Mouse (Mus musculus) kidney, postnatal 0 days (tissue): ENCODE results near the gene Arid5b. TPM values are rescaled to one million over a fixed set of nuclear protein-coding genes. Genes with fewer than 3 reads are reported as not detected.

Source experiments
- ATAC-seq: fragments of 200-750 bp; cut with Nextera tagmentation; replicated peaks from 2 replicates; pipeline ENCODE4 v1.8.0; 2017; ENCODE audit warnings: low read depth, moderate number of reproducible peaks, moderate TSS enrichment, moderate library complexity; ENCODE audit not compliant: low FRiP score
- DNase-seq: peaks from one replicate; pipeline ENCODE4 v3.0.0-alpha.2; 2016; ENCODE audit warnings: low spot score
- H3K27ac ChIP-seq: fragments of 300-500 bp; sonication (generic); 2 replicates; pipeline ENCODE4 v1.5.1; 2014; ENCODE audit warnings: mild to moderate bottlenecking
- H3K27me3 ChIP-seq: fragments of 300-500 bp; sonication (generic); 2 replicates; pipeline ENCODE4 v1.6.1; 2014; ENCODE audit warnings: low read length, mixed read lengths; ENCODE audit not compliant: insufficient read depth
- H3K36me3 ChIP-seq: fragments of 300-500 bp; sonication (generic); 2 replicates; pipeline ENCODE4 v1.6.1; 2014; ENCODE audit warnings: low read length, mixed read lengths; ENCODE audit not compliant: insufficient read depth
- H3K4me1 ChIP-seq: fragments of 300-500 bp; sonication (generic); replicated peaks from 2 replicates; pipeline ENCODE4 v1.6.1; 2014; ENCODE audit warnings: antibody characterized with exemption, low read length, mixed read lengths; ENCODE audit not compliant: insufficient read depth
- H3K4me2 ChIP-seq: fragments of 300-500 bp; sonication (generic); 2 replicates; pipeline ENCODE4 v1.6.1; 2014; ENCODE audit warnings: mild to moderate bottlenecking, low read length, moderate library complexity, mixed read lengths
- H3K4me3 ChIP-seq: fragments of 300-500 bp; sonication (generic); replicated peaks from 2 replicates; pipeline ENCODE4 v1.5.1; 2014; ENCODE audit warnings: low read depth, low read length
- H3K9ac ChIP-seq: fragments of 300-500 bp; sonication (generic); 2 replicates; pipeline ENCODE4 v1.6.1; 2014; ENCODE audit warnings: low read depth, low read length
- H3K9me3 ChIP-seq: fragments of 300-500 bp; sonication (generic); replicated peaks from 2 replicates; pipeline ENCODE4 v1.6.1; 2016; ENCODE audit warnings: low read length, inconsistent platforms, mixed read lengths
- CTCF ChIP-seq: IDR thresholded peaks from 2 replicates; pipeline ENCODE4 v1.5.1; 2016; ENCODE audit warnings: antibody characterized with exemption, low read depth, mild to moderate bottlenecking, moderate library complexity
- WGBS: fragments of 180-500 bp; shearing (Covaris S2); extraction: QIAGEN DNeasy Blood & Tissue Kit; methylation state at CpG from one replicate; pipeline ENCODE4 v1.1.7; 2014; 5-methylcytosine and 5-hydroxymethylcytosine counted together
- polyA plus RNA-seq: library from polyadenylated mRNA; unstranded; fragments of >200 nt; fragmentation: Nextera tagmentation; extraction: Ambion mirVana; gene quantifications from 2 replicates; pipeline ENCODE4 v1.2.1, GENCODE M21; 2015

Arid5b gene
- polyA plus RNA-seq, 1 experiment from 2014 or later = 30.3 TPM

DNA sequence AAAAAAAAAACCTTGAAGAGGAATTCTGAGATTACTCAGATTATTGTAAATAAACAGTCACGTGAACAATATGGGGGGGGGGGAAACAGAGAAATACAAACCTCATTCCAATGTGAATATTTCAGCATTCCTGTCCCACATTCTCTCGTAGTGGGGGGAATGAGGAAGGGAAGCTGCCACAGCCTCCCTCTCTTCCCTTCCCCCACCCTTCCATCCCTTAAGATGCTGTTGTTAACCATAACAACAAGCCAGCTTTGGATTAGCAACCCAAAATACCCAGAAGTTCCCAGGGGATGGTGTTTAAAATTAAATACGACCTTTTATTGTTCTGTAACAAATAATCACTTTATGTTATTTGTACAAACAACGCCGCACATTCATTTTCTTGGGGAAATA lies 69.9 kb downstream of the Arid5b start:
- Histone ChIP-seq H3K27ac (no peak overlapping the region), H3K4me1 (peaks cover 4% of the 10 kb centered on the region), H3K27me3 (no peaks in the 10 kb centered on the region), H3K4me2 (0 out of 2 replicates have a peak overlapping the region, but pooled peaks have one; percentile 39), H3K36me3 (no peaks in the 10 kb centered on the region), H3K9me3 (no peaks in the 10 kb centered on the region), H3K4me3 (no peak overlapping the region), H3K9ac (no peak overlapping the region)
- WGBS = 37% methylated on average over 5 of the region's 5 CpGs
- no peak for TF ChIP-seq CTCF
- DNase-seq (peak; percentile 66), ATAC-seq (no peak)

DNA sequence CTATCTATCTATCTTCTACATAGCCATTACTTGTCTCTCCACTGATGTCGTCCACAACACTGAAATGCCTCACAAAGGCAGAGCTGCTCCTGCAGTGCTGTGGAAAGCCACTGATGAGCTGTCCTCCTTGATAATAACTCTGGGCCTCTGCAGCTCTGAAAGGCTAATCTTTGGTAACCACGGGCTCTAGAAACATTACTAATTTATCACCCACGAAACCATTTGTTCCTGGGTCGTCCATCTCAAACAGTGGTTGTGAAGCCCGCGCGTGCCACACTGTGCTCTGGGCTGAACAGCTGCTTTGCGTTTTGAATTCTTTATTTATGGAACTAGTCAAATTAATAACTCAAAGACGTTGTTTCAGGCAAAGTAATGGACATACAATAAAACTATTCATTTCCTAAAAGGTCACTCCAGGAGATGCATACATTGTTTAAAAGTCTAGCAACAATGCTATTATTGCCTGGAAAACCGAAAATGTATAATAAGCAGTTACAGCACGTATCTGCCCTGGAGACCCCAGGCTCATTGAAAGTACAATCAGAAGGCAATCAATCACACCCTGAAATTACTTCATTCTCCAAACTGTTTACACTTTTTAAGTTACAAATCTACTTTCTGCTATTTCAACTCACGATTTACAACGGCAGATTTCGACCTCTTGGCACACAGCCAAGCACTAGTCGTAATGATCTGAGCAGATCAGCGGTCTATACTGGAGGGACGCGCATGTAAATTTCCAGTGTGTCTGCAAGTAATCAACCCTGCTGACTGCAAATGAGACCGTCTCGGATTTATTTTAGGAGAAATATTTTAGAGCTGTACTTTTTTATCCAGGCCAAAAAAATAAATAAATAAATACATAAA lies 70.5 kb downstream of the Arid5b start:
- ATAC-seq = no peak
- 18% methylated on average over 20 of the region's 20 CpGs for WGBS
- H3K4me3 ChIP-seq = no peak overlapping the region

DNA sequence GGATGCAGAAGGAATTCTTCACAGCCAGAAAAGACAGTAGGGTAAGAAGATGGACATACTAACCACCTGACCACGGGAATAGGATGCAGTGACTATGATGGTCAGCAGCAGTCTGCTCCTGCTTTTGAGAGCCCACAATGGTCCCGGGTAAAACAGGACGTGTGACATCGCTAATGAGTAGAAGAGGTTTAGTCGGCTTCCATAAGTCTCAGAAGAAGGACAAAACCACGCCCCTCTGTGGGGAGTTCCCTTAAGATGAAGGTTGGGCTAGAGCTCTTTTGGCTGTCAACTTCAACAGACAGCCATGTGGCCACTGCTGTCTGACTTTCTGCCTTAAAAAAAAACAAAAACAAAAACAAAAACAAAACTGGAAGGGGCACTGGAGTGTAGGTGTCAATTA lies 74.1 kb downstream of the Arid5b start:
- 85% methylated on average over 6 of the region's 6 CpGs for WGBS
- Histone ChIP-seq H3K4me3 (no peak overlapping the region), H3K36me3 (0 out of 2 replicates have a peak, but pooled peaks cover 12% of the 10 kb centered on the region), H3K27ac (no peak overlapping the region), H3K27me3 (no peaks in the 10 kb centered on the region), H3K4me2 (no peak overlapping the region), H3K9me3 (no peaks in the 10 kb centered on the region), H3K4me1 (peaks cover 4% of the 10 kb centered on the region), H3K9ac (no peak overlapping the region)
- no peak for TF ChIP-seq CTCF
- ATAC-seq (no peak), DNase-seq (no peak)

More for the DNA sequence above, 70.5 kb downstream of the Arid5b start:
- Histone ChIP-seq H3K9ac (no peak overlapping the region), H3K9me3 (no peaks in the 10 kb centered on the region), H3K4me1 (peaks cover 4% of the 10 kb centered on the region), H3K36me3 (no peaks in the 10 kb centered on the region), H3K4me2 (peak overlapping the region; percentile 39), H3K27me3 (no peaks in the 10 kb centered on the region), H3K27ac (no peak overlapping the region)
- TF ChIP-seq CTCF = no peak
- peak; percentile 57 for DNase-seq

DNA sequence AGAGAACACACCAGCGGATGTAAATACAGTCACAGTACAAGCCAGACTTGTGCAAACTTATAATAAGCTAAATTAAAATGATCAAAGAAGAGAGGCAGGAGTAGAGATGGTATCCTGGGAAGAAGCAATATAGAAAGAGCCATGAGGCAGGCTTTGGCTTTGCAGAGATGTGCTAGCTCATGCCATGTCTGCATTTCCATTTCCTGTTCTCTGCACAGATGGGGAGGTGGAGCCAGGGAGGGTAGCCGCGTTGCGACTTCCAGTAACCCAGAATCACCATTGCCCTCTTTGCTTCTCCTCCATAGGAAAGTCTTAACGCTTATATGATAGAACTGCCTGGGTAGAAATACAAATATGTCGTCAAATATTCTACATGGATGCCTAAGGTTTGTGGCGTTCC lies 74.7 kb downstream of the Arid5b start:
- no peak for DNase-seq
- 94% methylated on average over 7 of the region's 7 CpGs for WGBS
- no peak for TF ChIP-seq CTCF
- Histone ChIP-seq H3K27me3 (no peaks in the 10 kb centered on the region), H3K4me3 (no peak overlapping the region), H3K27ac (no peak overlapping the region), H3K9me3 (no peaks in the 10 kb centered on the region), H3K9ac (no peak overlapping the region), H3K4me2 (no peak overlapping the region), H3K4me1 (peaks cover 4% of the 10 kb centered on the region), H3K36me3 (0 out of 2 replicates have a peak, but pooled peaks cover 12% of the 10 kb centered on the region)
- ATAC-seq = no peak

DNA sequence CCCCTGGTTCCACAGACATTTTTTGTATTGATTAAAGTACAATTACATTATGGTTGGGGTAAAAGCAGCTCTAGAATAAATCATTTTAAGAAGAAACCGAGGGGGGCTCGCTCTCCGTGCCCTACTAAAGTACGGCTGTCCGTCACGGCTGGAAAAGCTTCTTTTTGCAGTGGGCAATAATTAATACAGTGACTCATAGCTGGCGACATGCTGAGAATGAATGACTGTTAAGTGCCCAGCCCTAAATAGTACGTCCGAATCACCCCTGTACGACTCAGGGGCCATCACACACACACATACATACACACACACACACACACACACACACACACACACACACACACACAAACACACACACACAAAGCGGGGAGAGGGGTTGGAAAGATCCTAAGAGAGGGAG lies 75.2 kb downstream of the Arid5b start:
- TF ChIP-seq CTCF = no peak
- WGBS = 56% methylated on average over 11 of the region's 11 CpGs
- Histone ChIP-seq H3K4me1 (peaks cover 4% of the 10 kb centered on the region; the same call in 1 of the 2 replicates), H3K9ac (no peak overlapping the region), H3K4me2 (no peak overlapping the region), H3K27ac (no peak overlapping the region), H3K27me3 (no peaks in the 10 kb centered on the region), H3K36me3 (0 out of 2 replicates have a peak, but pooled peaks cover 15% of the 10 kb centered on the region), H3K4me3 (no peak overlapping the region), H3K9me3 (no peaks in the 10 kb centered on the region)
- DNase-seq (no peak), ATAC-seq (no peak)

DNA sequence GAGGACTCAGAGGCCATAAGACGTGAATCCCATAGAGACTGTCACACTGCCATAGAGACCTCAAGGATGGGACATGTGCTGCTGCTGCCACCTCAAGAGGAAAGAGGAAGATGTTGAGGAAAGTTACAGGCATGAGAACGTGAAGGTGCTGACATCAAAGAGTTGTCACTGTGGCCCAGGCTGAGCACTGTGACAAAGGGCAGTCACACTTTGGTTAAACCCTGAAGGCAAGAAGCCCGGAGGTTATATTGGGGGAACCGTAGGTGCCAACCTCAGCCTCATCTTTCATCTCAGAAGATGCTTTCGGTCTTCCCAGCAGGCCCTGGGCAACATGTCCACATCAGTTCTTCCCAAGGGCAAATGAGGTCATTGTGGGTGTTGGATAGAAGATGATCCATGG lies 79.1 kb downstream of the Arid5b start:
- no peaks in the 10 kb centered on the region for H3K4me1 ChIP-seq
- H3K4me2 ChIP-seq = no peak overlapping the region
- DNase-seq (no peak), ATAC-seq (no peak)
- TF ChIP-seq CTCF = no peak
- H3K36me3 ChIP-seq = 0 out of 2 replicates have a peak, but pooled peaks cover 17% of the 10 kb centered on the region
- H3K27me3 ChIP-seq = no peaks in the 10 kb centered on the region
- H3K27ac ChIP-seq = no peak overlapping the region
- H3K9me3 ChIP-seq = no peaks in the 10 kb centered on the region
- H3K4me3 ChIP-seq = no peak overlapping the region
- H3K9ac ChIP-seq = no peak overlapping the region
- 90% methylated on average over 5 of the region's 5 CpGs for WGBS
